Mouse (Mus musculus) cerebellum, adult 2 months (tissue): ENCODE measurements at regions not wholly inside any gene's neighbourhood (a gene's known extent, or its start where the extent isn't known, plus 50 kb on each side); places are given as distances from the start of the nearest gene placed in this dataset.

ENCODE experiments used
- DNase-seq, 2 experiments: peaks; one replicate each; pipeline ENCODE4 v3.0.0; 2021
- H3K27ac ChIP-seq: fragments of 200-500 bp; 2 replicates; pipeline ENCODE4 v1.5.1; 2012; ENCODE audit warnings: low read length, control low read depth, inconsistent platforms; ENCODE audit not compliant: insufficient read depth
- H3K27me3 ChIP-seq: fragments of 200-500 bp; 2 replicates; pipeline ENCODE4 v1.6.1; 2012; ENCODE audit warnings: inconsistent platforms, mild to moderate bottlenecking, low read length, moderate library complexity; ENCODE audit not compliant: control insufficient read depth, insufficient read depth
- H3K4me1 ChIP-seq: fragments of 200-500 bp; 2 replicates; pipeline ENCODE4 v1.6.1; 2011; ENCODE audit warnings: low read length; ENCODE audit not compliant: control insufficient read depth, insufficient read depth
- H3K4me3 ChIP-seq: fragments of 200-500 bp; replicated peaks from 2 replicates; pipeline ENCODE3; 2011; ENCODE audit warnings: mild to moderate bottlenecking, low read depth, low read length, control low read depth; ENCODE audit not compliant: insufficient read depth
- CTCF ChIP-seq: fragments of 200-500 bp; IDR thresholded peaks from 2 replicates; pipeline ENCODE4 v1.5.1; 2011; ENCODE audit warnings: low read depth, mild to moderate bottlenecking, control low read depth, low read length, moderate library complexity, borderline replicate concordance; ENCODE audit not compliant: insufficient read depth
- POLR2A ChIP-seq: fragments of 200-500 bp; IDR thresholded peaks from 2 replicates; pipeline ENCODE4 v1.6.1; 2011; ENCODE audit warnings: low read length, control low read depth, borderline replicate concordance; ENCODE audit not compliant: insufficient read depth
- WGBS: fragments of 180-500 bp; shearing (Covaris S2); methylation state at CpG from one replicate; pipeline ENCODE4 v1.1.7; 2018; 5-methylcytosine and 5-hydroxymethylcytosine counted together

- H3K27ac ChIP-seq, result no peak overlapping the region
- H3K27me3 ChIP-seq, result no peaks in the 10 kb centered on the region
- WGBS, result 92% methylated on average over 5 of the region's 5 CpGs
- no peak overlapping the region for H3K4me3 ChIP-seq
- peak in 1 of 2 experiments; percentile 2 for DNase-seq
- TF ChIP-seq CTCF (no peak), POLR2A (no peak)
- H3K4me1 ChIP-seq, result peaks cover 22% of the 10 kb centered on the region
Measured at GRCm38 (mm10) chrX:99364072-99364471, 107.0 kb downstream of the Pja1 start.

GRCm38 (mm10) chrX:99360095-99360890 lies 110.8 kb downstream of the Pja1 start:
- H3K27me3 ChIP-seq, result no peaks in the 10 kb centered on the region
- H3K4me3 ChIP-seq, result no peak overlapping the region
- peak; percentile 52 to 70 for DNase-seq
- TF ChIP-seq POLR2A, result no peak
- 27% methylated on average over 11 of the region's 11 CpGs for WGBS
- H3K4me1 ChIP-seq, result peaks cover 8% of the 10 kb centered on the region; the same call in 1 of the 2 replicates
- H3K27ac ChIP-seq, result no peak overlapping the region

- no peak overlapping the region for H3K27ac ChIP-seq
- WGBS, result 77% methylated on average over 1 of the region's 1 CpGs
- peaks cover 8% of the 10 kb centered on the region; the same call in 1 of the 2 replicates for H3K4me1 ChIP-seq
- no peaks in the 10 kb centered on the region for H3K27me3 ChIP-seq
- no peak overlapping the region for H3K4me3 ChIP-seq
- TF ChIP-seq POLR2A, result no peak
- no peak for TF ChIP-seq CTCF
- DNase-seq, result peak in 1 of 2 experiments; percentile 4
Measured at GRCm38 (mm10) chrX:99358784-99359183, 112.3 kb downstream of the Pja1 start.

GRCm38 (mm10) chrX:99358051-99358617 lies 112.9 kb downstream of the Pja1 start:
- peak; percentile 52 to 59 for DNase-seq
- TF ChIP-seq POLR2A (no peak), CTCF (no peak)
- Histone ChIP-seq H3K4me3 (no peak overlapping the region), H3K27me3 (no peaks in the 10 kb centered on the region), H3K4me1 (peaks cover 8% of the 10 kb centered on the region; the same call in 1 of the 2 replicates), H3K27ac (no peak overlapping the region)
- WGBS, result 59% methylated on average over 13 of the region's 13 CpGs

- peaks cover 2% of the 10 kb centered on the region; the same call in 1 of the 2 replicates for H3K4me1 ChIP-seq
- no peak overlapping the region for H3K27ac ChIP-seq
- peak in 1 of 2 experiments; percentile 0 for DNase-seq
- TF ChIP-seq POLR2A (no peak), CTCF (no peak)
- no peak overlapping the region for H3K4me3 ChIP-seq
- no peaks in the 10 kb centered on the region for H3K27me3 ChIP-seq
- WGBS, result 91% methylated on average over 5 of the region's 5 CpGs
Measured at GRCm38 (mm10) chrX:99355128-99355527, 115.9 kb downstream of the Pja1 start.

- no peaks in the 10 kb centered on the region for H3K27me3 ChIP-seq
- 61% methylated on average over 3 of the region's 3 CpGs for WGBS
Measured at GRCm38 (mm10) chrX:99350233-99350632, 120.8 kb downstream of the Pja1 start.

GRCm38 (mm10) chrX:99340223-99340622 lies 130.8 kb downstream of the Pja1 start:
- H3K4me1 ChIP-seq, result no peaks in the 10 kb centered on the region
- no peak for TF ChIP-seq CTCF
- no peak for TF ChIP-seq POLR2A
- H3K27me3 ChIP-seq, result no peaks in the 10 kb centered on the region
- no peak for DNase-seq
- 89% methylated on average over 6 of the region's 6 CpGs for WGBS
- no peak overlapping the region for H3K27ac ChIP-seq
- no peak overlapping the region for H3K4me3 ChIP-seq

More at GRCm38 (mm10) chrX:99350233-99350632, 120.8 kb downstream of the Pja1 start:
- Histone ChIP-seq H3K4me3 (no peak overlapping the region), H3K27ac (no peak overlapping the region), H3K4me1 (no peaks in the 10 kb centered on the region)
- no peak for TF ChIP-seq POLR2A
- no peak for TF ChIP-seq CTCF
- no peak for DNase-seq
